Comparison of ENCODE assay signal across 8 mouse cellular contexts in genomic region chr1:120264861-120265686, GRCm38 (mm10). TPM values are rescaled to one million over a fixed set of nuclear protein-coding genes. Genes with fewer than 3 reads are reported as not detected.
DNase-seq lines count a peak whose midpoint lies in the region; ATAC-seq lines count a peak whose summit lies in the region.

No protein-coding gene starts in this region.

- ATAC-seq in inflammation-experienced regulatory T-cells, adult 6 months, result peak; percentile 25

- H3K4me1 ChIP-seq in megakaryocyte, embryonic 14.5 days, result peaks cover 80% of the 10 kb centered on the region

- peak; percentile 86 for DNase-seq in adipocyte (ENCODE audit: low spot score)
- DNase-seq in embryo, embryonic 10 days (ENCODE audit: low spot score), result peak; percentile 82
- DNase-seq in gastrocnemius, postnatal 10 days, result peak; percentile 87
- peak; percentile 13 to 64 for DNase-seq in left cerebral cortex, adult 9 months (ENCODE audit: low spot score in 2 of 2)
- DNase-seq in right cerebral cortex, postnatal 10 days (ENCODE audit: low spot score in 2 of 2), result peak; percentile 84
- DNase-seq in urinary bladder, postnatal 14 days (ENCODE audit: low spot score), result peak; percentile 91

- no peaks in the 10 kb centered on the region for H3K36me3 ChIP-seq in megakaryocyte, embryonic 14.5 days (replicated peaks; ENCODE audit: low read length)

- H3K4me3 ChIP-seq in megakaryocyte, embryonic 14.5 days (replicated peaks), result peak overlapping the region; percentile 95

- peaks cover 7% of the 10 kb centered on the region for H3K27me3 ChIP-seq in megakaryocyte, embryonic 14.5 days (replicated peaks)

- no peaks in the 10 kb centered on the region for H3K9me3 ChIP-seq in megakaryocyte, embryonic 14.5 days

RNA-seq across cellular contexts. Expression of gene Steap3, which starts 7.4 kb away (rescaled TPM):
- 10 to 100 TPM; 41.2 to 41.4 TPM for total RNA-seq in gastrocnemius, postnatal 10 days (2021)
- polyA plus RNA-seq in inflammation-experienced regulatory T-cells, adult 6 months (2017; shearing (Covaris generic)), result 1 to 10 TPM in 1 of 3 experiments, not detected in 2; 1.5 TPM
- polyA plus RNA-seq in megakaryocyte, embryonic 14.5 days (2012; ENCODE audit: insufficient read depth, low replicate concordance), result 12.6 and 13.9 TPM in 2 replicates

Comparison
In these comparisons a context has a peak if more than half of its experiments do, and no peak if none do; other contexts are left out.
1. Peak in every context shown above with its lines: DNase-seq, ATAC-seq and H3K4me3 ChIP-seq.
2. DNase-seq: peak in every context shown above with its lines; median percentile 91 in urinary bladder, postnatal 14 days; 87 in gastrocnemius, postnatal 10 days; 86 in adipocyte; 84 in right cerebral cortex, postnatal 10 days; 82 in embryo, embryonic 10 days; 38 in left cerebral cortex, adult 9 months.